Mouse (Mus musculus): ENCODE results near the gene Cdhr2.
A peak's percentile ranks its signal among the peaks of the same experiment; 100 is the strongest.

The Cdhr2 gene

GRCm38 (mm10) chr13:54749864-54750411 lies 48.7 kb downstream of the Cdhr2 start, which contains the start of gene Gprin1:
Gene Gprin1 (minus strand): TSS chr13:54749874.
- no peak for DNase-seq (ENCODE audit: low read depth, low spot score)

GRCm38 (mm10) chr13:54750699-54751098 lies 49.4 kb downstream of the Cdhr2 start:
- peak; percentile 37 for DNase-seq (ENCODE audit: low read depth, low spot score)

GRCm38 (mm10) chr13:54752656-54753055 lies 51.4 kb downstream of the Cdhr2 start:
- no peak for DNase-seq (ENCODE audit: low read depth, low spot score)

- DNase-seq (ENCODE audit: low read depth, low spot score), result no peak
These were observed 52.5 kb downstream of the Cdhr2 start for GRCm38 (mm10) chr13:54753733-54754132.

- DNase-seq (ENCODE audit: low read depth, low spot score), result no peak
These were observed 53.2 kb downstream of the Cdhr2 start for GRCm38 (mm10) chr13:54754169-54755080.

- no peak for DNase-seq (ENCODE audit: low read depth, low spot score)
These were observed 54.1 kb downstream of the Cdhr2 start for GRCm38 (mm10) chr13:54755201-54755830.

- no peak for DNase-seq (ENCODE audit: low read depth, low spot score)
These were observed 55.0 kb downstream of the Cdhr2 start for GRCm38 (mm10) chr13:54756156-54756712.

- no peak for DNase-seq (ENCODE audit: low read depth, low spot score)
These were observed 56.0 kb downstream of the Cdhr2 start for GRCm38 (mm10) chr13:54757093-54757830.

- peak; percentile 99 for DNase-seq (ENCODE audit: low read depth, low spot score)
These were observed 56.9 kb downstream of the Cdhr2 start for GRCm38 (mm10) chr13:54758045-54758755.

GRCm38 (mm10) chr13:54758756-54759470 lies 57.7 kb downstream of the Cdhr2 start:
- no peak for DNase-seq (ENCODE audit: low read depth, low spot score)

GRCm38 (mm10) chr13:54759496-54759895 lies 58.2 kb downstream of the Cdhr2 start:
- no peak for DNase-seq (ENCODE audit: low read depth, low spot score)

GRCm38 (mm10) chr13:54760164-54760795 lies 59.0 kb downstream of the Cdhr2 start:
- DNase-seq (ENCODE audit: low read depth, low spot score), result no peak

- DNase-seq (ENCODE audit: low read depth, low spot score), result no peak
These were observed 59.6 kb downstream of the Cdhr2 start for GRCm38 (mm10) chr13:54760906-54761305.

GRCm38 (mm10) chr13:54765281-54766191 lies 64.3 kb downstream of the Cdhr2 start:
- no peak for DNase-seq (ENCODE audit: low read depth, low spot score)

GRCm38 (mm10) chr13:54766192-54766768 lies 65.0 kb downstream of the Cdhr2 start, which contains the start of gene Sncb:
Gene Sncb (minus strand): TSS chr13:54766595.
- peak; percentile 78 for DNase-seq (ENCODE audit: low read depth, low spot score)

- no peak for DNase-seq (ENCODE audit: low read depth, low spot score)
These were observed 65.8 kb downstream of the Cdhr2 start for GRCm38 (mm10) chr13:54767012-54767411.

- no peak for DNase-seq (ENCODE audit: low read depth, low spot score)
These were observed 79.3 kb downstream of the Cdhr2 start for GRCm38 (mm10) chr13:54780592-54780991.

- DNase-seq (ENCODE audit: low read depth, low spot score), result no peak
These were observed 79.8 kb downstream of the Cdhr2 start for GRCm38 (mm10) chr13:54781086-54781485.
